Mouse (Mus musculus): ENCODE data around the gene Baiap2. TPM values are rescaled to one million over a fixed set of nuclear protein-coding genes. Genes with fewer than 3 reads are reported as not detected.

The Baiap2 gene
- polyA plus RNA-seq, 1 experiment from 2014 or later, result 18.2 TPM

DNA sequence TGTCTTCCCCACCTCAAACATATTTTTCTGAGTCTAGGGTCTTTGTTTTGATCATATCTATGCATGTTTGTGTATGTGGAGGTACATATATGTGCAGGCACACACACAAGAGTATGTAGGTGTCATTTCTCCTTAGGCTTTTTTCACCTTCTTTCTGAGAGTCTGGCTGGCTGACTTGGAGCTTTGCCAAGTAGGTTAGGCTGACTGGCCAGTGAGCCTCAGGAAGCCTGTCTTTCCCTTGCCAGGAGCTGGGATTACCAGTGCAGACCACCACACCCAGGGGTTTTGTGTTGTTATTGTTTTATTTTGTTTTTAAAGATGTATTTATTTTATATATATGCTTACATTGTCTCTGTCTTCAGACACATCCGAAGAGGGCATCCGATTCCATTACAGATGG lies 40.6 kb downstream of the Baiap2 start:
- 90% methylated on average over 2 of the region's 2 CpGs for WGBS
- H3K9ac ChIP-seq (ENCODE audit: low read depth, low read length), result no peak overlapping the region
- H3K9me3 ChIP-seq (ENCODE audit: control insufficient read depth, low read length), result no peaks in the 10 kb centered on the region
- H3K4me3 ChIP-seq (ENCODE audit: low read length), result no peak overlapping the region
- no peaks in the 10 kb centered on the region for H3K4me1 ChIP-seq (ENCODE audit: control insufficient read depth, insufficient read depth, low read length)
- H3K4me2 ChIP-seq (replicated peaks; ENCODE audit: low read depth, low read length), result no peak overlapping the region
- no peaks in the 10 kb centered on the region for H3K27me3 ChIP-seq (ENCODE audit: control insufficient read depth, insufficient read depth, low read length)
- H3K27ac ChIP-seq (ENCODE audit: low read depth, low read length), result no peak overlapping the region
- no peak for ATAC-seq (ENCODE audit: low FRiP score, low TSS enrichment)
- H3K36me3 ChIP-seq (ENCODE audit: control insufficient read depth, insufficient read depth, low read length), result peaks cover 18% of the 10 kb centered on the region

DNA sequence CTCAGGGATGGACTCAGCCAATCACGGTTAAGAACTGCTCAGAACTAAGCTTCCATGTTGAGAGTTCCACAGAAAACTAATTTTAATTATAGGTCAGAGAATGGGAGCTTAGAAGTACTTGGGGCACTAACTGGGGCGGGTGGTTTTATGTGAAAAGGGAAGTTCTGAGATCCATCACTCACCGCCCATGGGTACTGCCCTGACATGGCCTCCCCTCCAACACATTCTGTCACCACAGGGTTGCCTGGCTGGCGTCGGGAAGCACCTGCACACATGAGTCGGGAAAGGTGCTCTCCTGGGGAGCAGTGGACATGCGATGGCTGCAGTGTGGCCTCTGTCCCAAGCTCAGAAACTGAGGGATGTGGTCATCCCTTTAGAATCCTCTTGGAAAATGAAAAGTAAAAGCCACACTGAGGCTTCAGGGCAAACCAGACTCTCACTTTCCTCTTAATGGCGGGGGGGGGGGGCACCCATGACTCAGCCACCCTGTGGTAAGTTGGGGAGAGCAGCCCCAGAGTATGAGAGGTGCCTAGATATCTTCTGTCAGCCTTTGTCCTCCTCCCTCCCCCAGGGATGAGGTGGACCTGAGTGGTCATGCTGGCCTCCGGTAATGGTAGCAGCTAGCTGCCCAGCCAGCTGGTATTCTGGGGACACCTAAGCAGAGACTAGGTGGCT lies 44.3 kb downstream of the Baiap2 start:
- Histone ChIP-seq H3K9ac (ENCODE audit: low read depth, low read length) (no peak overlapping the region), H3K4me3 (ENCODE audit: low read length) (no peak overlapping the region), H3K27me3 (ENCODE audit: control insufficient read depth, insufficient read depth, low read length) (no peaks in the 10 kb centered on the region), H3K4me2 (replicated peaks; ENCODE audit: low read depth, low read length) (no peak overlapping the region), H3K9me3 (ENCODE audit: control insufficient read depth, low read length) (no peaks in the 10 kb centered on the region), H3K36me3 (ENCODE audit: control insufficient read depth, insufficient read depth, low read length) (peaks cover 11% of the 10 kb centered on the region), H3K4me1 (ENCODE audit: control insufficient read depth, insufficient read depth, low read length) (peaks cover 23% of the 10 kb centered on the region), H3K27ac (ENCODE audit: low read depth, low read length) (no peak overlapping the region)
- 85% methylated on average over 9 of the region's 9 CpGs for WGBS
- no peak for ATAC-seq (ENCODE audit: low FRiP score, low TSS enrichment)

DNA sequence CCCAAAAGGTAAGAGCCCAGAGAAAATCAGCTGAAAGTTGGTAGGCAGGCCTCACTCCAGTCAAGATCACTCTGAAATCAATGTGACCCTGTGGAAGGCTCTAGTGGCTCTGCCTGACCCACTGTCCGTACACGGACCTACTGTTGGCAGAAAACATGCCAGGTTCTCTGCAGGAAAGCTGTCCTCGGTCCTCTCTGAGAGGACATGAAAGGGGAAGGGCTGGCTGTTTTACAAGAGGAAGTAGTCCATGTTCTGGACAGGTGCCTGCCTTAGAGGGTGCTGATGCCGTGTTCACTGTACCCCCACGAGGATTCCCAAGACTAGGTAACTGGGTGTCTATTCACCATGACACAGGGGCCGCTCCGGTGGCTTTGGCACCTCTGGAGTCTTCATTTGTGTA lies 45.3 kb downstream of the Baiap2 start:
- no peaks in the 10 kb centered on the region for H3K27me3 ChIP-seq (ENCODE audit: control insufficient read depth, insufficient read depth, low read length)
- WGBS, result 87% methylated on average over 7 of the region's 7 CpGs
- ATAC-seq (ENCODE audit: low FRiP score, low TSS enrichment), result no peak
- peaks cover 23% of the 10 kb centered on the region for H3K4me1 ChIP-seq (ENCODE audit: control insufficient read depth, insufficient read depth, low read length)
- no peak overlapping the region for H3K27ac ChIP-seq (ENCODE audit: low read depth, low read length)
- peaks cover 6% of the 10 kb centered on the region for H3K36me3 ChIP-seq (ENCODE audit: control insufficient read depth, insufficient read depth, low read length)
- H3K9me3 ChIP-seq (ENCODE audit: control insufficient read depth, low read length), result no peaks in the 10 kb centered on the region
- no peak overlapping the region for H3K4me2 ChIP-seq (replicated peaks; ENCODE audit: low read depth, low read length)
- no peak overlapping the region for H3K4me3 ChIP-seq (ENCODE audit: low read length)
- H3K9ac ChIP-seq (ENCODE audit: low read depth, low read length), result no peak overlapping the region

DNA sequence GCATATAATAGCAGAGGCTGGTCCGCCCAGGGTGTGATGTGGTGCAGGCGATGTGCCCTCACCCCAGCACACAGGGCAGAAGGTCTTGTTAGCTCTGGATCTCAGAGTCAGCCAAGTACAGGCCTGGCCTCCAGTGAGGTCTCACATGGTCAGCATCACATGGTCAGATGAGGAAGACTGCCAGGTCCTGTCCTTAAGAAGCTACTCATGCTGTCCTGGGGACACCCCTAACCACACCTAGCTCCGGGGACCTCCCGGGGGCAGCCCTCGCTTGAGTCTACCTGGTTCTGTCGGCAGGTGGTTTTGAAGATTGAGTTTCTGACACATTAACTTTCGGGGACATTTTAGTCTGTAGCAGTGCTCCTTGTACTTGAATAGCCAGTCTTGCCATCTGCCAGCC lies 45.8 kb downstream of the Baiap2 start:
- no peak overlapping the region for H3K4me3 ChIP-seq (ENCODE audit: low read length)
- no peaks in the 10 kb centered on the region for H3K27me3 ChIP-seq (ENCODE audit: control insufficient read depth, insufficient read depth, low read length)
- no peak overlapping the region for H3K9ac ChIP-seq (ENCODE audit: low read depth, low read length)
- ATAC-seq (ENCODE audit: low FRiP score, low TSS enrichment), result no peak
- no peak overlapping the region for H3K27ac ChIP-seq (ENCODE audit: low read depth, low read length)
- H3K4me2 ChIP-seq (replicated peaks; ENCODE audit: low read depth, low read length), result no peak overlapping the region
- peaks cover 23% of the 10 kb centered on the region for H3K4me1 ChIP-seq (ENCODE audit: control insufficient read depth, insufficient read depth, low read length)
- H3K36me3 ChIP-seq (ENCODE audit: control insufficient read depth, insufficient read depth, low read length), result peaks cover 6% of the 10 kb centered on the region
- 89% methylated on average over 7 of the region's 7 CpGs for WGBS
- H3K9me3 ChIP-seq (ENCODE audit: control insufficient read depth, low read length), result no peaks in the 10 kb centered on the region

DNA sequence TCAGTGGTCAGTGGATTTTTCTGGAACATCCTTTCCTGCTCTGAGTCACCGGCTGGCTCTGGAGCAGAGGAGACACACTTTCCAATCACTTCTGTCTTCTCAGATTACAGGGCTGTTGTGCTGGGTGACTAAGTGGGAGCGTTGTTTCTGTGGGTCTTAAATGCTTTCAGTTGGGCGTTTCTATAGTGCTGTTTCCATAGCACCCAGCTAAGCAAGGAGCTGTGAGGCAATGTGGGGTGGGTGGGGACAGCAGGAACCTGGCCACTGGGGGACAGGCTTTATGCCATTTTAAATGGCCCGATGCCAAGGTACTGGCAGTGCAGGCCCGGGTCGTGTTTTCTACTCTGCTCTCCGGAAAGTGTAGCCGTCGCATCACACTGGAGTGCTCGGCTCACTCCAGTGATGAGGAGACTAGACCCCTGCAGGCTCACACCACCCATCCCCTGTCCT lies 46.6 kb downstream of the Baiap2 start:
- H3K4me1 ChIP-seq (ENCODE audit: control insufficient read depth, insufficient read depth, low read length), result peaks cover 23% of the 10 kb centered on the region
- no peak overlapping the region for H3K9ac ChIP-seq (ENCODE audit: low read depth, low read length)
- no peaks in the 10 kb centered on the region for H3K9me3 ChIP-seq (ENCODE audit: control insufficient read depth, low read length)
- ATAC-seq (ENCODE audit: low FRiP score, low TSS enrichment), result peak; percentile 58
- H3K27me3 ChIP-seq (ENCODE audit: control insufficient read depth, insufficient read depth, low read length), result no peaks in the 10 kb centered on the region
- no peak overlapping the region for H3K4me3 ChIP-seq (ENCODE audit: low read length)
- 16% methylated on average over 10 of the region's 10 CpGs for WGBS
- H3K36me3 ChIP-seq (ENCODE audit: control insufficient read depth, insufficient read depth, low read length), result peaks cover 6% of the 10 kb centered on the region; the same call in 1 of the 2 replicates
- H3K4me2 ChIP-seq (replicated peaks; ENCODE audit: low read depth, low read length), result no peak overlapping the region
- H3K27ac ChIP-seq (ENCODE audit: low read depth, low read length), result peak overlapping the region; percentile 24; the same call in 1 of the 2 replicates

DNA sequence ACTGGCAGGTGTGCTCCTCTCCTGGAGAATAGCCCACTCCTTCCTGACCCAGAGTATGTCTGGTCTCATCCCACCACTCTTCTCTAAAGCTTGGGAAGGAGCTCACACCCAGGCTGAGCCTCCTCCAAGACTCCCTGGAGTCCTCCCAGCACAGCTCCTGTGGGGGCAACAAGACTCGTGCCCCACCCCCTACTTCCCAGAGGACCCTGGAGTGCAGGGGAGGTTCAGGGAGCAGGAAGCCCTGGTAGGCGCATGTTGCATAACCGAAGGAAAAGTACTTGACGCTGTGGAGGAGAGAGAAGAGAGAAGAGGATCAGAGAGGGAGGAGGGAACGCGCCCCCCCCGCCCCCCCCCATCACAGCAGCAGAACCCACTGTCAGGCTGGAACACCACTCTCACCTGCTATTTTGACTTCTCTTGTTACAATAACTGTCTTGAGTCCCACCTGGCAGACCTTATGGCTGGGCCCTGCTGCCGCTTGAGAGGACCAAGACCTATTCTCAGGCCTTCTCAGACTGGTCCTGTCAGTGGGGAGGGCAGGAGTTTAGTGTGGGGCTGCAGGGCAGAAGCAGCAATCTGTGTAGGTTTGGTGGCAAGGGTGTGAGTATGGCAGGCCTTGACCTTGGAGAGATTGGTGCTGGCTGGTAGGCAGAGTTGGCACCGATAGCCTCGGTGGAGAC lies 48.2 kb downstream of the Baiap2 start:
- ATAC-seq (ENCODE audit: low FRiP score, low TSS enrichment), result peak; percentile 11; the same call in 1 of the 2 replicates
- no peaks in the 10 kb centered on the region for H3K9me3 ChIP-seq (ENCODE audit: control insufficient read depth, low read length)
- H3K4me1 ChIP-seq (ENCODE audit: control insufficient read depth, insufficient read depth, low read length), result peaks cover 23% of the 10 kb centered on the region
- H3K4me2 ChIP-seq (replicated peaks; ENCODE audit: low read depth, low read length), result peak overlapping the region; percentile 21; the same call in 1 of the 2 replicates
- H3K27ac ChIP-seq (ENCODE audit: low read depth, low read length), result no peak overlapping the region; the same call in 1 of the 2 replicates
- 51% methylated on average over 10 of the region's 10 CpGs for WGBS
- peaks cover 19% of the 10 kb centered on the region; the same call in 1 of the 2 replicates for H3K36me3 ChIP-seq (ENCODE audit: control insufficient read depth, insufficient read depth, low read length)
- H3K9ac ChIP-seq (ENCODE audit: low read depth, low read length), result no peak overlapping the region
- no peak overlapping the region for H3K4me3 ChIP-seq (ENCODE audit: low read length)
- H3K27me3 ChIP-seq (ENCODE audit: control insufficient read depth, insufficient read depth, low read length), result no peaks in the 10 kb centered on the region

DNA sequence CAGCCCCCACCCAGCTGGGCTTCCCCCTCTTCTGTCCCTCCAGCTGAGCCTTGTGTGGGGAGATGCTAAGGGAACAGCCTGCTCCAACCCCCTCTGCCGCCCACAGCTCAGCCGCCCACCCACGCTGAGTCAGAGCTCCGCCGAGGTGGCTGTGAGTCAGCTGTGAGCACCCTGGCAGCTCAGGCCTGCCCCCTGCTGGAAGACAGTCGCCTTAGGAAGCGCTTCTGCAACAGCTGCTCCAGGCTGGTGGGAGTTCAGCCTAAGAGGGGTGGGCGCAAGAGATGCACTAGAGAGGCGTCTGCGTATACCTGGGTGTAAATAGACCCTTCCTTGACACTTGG lies 48.7 kb downstream of the Baiap2 start:
- Histone ChIP-seq H3K27ac (ENCODE audit: low read depth, low read length) (no peak overlapping the region; the same call in 1 of the 2 replicates), H3K9ac (ENCODE audit: low read depth, low read length) (no peak overlapping the region), H3K4me2 (replicated peaks; ENCODE audit: low read depth, low read length) (peak overlapping the region; percentile 21; the same call in 1 of the 2 replicates), H3K4me3 (ENCODE audit: low read length) (no peak overlapping the region), H3K27me3 (ENCODE audit: control insufficient read depth, insufficient read depth, low read length) (no peaks in the 10 kb centered on the region), H3K4me1 (ENCODE audit: control insufficient read depth, insufficient read depth, low read length) (peaks cover 23% of the 10 kb centered on the region), H3K36me3 (ENCODE audit: control insufficient read depth, insufficient read depth, low read length) (peaks cover 19% of the 10 kb centered on the region), H3K9me3 (ENCODE audit: control insufficient read depth, low read length) (no peaks in the 10 kb centered on the region)
- ATAC-seq (ENCODE audit: low FRiP score, low TSS enrichment), result peak; percentile 82
- WGBS, result 8% methylated on average over 10 of the region's 10 CpGs

DNA sequence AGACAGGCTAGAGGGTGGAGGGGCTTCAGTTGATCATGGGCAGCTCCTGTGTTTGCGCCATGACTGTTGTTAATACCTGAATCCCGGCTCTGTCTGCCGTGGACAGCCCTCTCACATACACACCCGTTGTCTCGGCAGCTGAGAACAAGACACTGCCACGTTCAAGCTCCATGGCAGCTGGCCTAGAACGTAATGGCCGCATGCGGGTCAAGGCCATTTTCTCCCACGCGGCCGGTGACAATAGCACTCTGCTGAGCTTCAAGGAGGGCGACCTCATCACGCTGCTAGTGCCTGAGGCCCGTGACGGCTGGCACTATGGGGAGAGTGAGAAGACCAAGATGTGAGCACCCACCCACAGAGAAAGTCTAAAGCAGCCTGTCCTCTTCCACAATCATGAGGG lies 54.8 kb downstream of the Baiap2 start:
- Histone ChIP-seq H3K9ac (ENCODE audit: low read depth, low read length) (no peak overlapping the region), H3K4me2 (replicated peaks; ENCODE audit: low read depth, low read length) (no peak overlapping the region), H3K27me3 (ENCODE audit: control insufficient read depth, insufficient read depth, low read length) (no peaks in the 10 kb centered on the region), H3K9me3 (ENCODE audit: control insufficient read depth, low read length) (no peaks in the 10 kb centered on the region), H3K27ac (ENCODE audit: low read depth, low read length) (no peak overlapping the region), H3K36me3 (ENCODE audit: control insufficient read depth, insufficient read depth, low read length) (peaks cover 41% of the 10 kb centered on the region), H3K4me1 (ENCODE audit: control insufficient read depth, insufficient read depth, low read length) (no peaks in the 10 kb centered on the region), H3K4me3 (ENCODE audit: low read length) (no peak overlapping the region)
- 89% methylated on average over 16 of the region's 16 CpGs for WGBS
- no peak for ATAC-seq (ENCODE audit: low FRiP score, low TSS enrichment)

DNA sequence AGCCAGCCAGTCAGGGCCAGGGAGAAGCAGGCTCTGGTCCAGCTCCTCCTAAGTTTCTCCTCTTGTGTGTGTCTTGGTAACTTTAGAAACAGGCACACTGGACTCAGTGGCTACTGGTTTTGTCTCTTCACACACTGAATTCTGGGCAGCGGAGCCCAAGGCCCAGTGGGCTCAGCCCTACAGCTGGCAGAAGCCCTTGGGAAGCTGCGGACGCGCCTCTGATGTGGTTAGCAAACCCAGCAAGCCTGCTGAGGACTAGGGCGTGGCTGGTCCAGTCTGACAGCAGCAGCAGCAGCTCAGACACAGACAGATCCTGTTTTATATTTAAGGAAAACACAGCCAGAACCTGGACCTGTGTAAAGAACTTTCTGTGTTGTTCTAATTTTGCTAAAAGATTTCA lies 59.5 kb downstream of the Baiap2 start:
- WGBS, result 87% methylated on average over 5 of the region's 5 CpGs
- H3K27me3 ChIP-seq (ENCODE audit: control insufficient read depth, insufficient read depth, low read length), result no peaks in the 10 kb centered on the region
- no peaks in the 10 kb centered on the region for H3K9me3 ChIP-seq (ENCODE audit: control insufficient read depth, low read length)

More for the DNA sequence above, 59.5 kb downstream of the Baiap2 start:
- Histone ChIP-seq H3K36me3 (ENCODE audit: control insufficient read depth, insufficient read depth, low read length) (peaks cover 14% of the 10 kb centered on the region), H3K27ac (ENCODE audit: low read depth, low read length) (no peak overlapping the region), H3K4me3 (ENCODE audit: low read length) (no peak overlapping the region), H3K4me2 (replicated peaks; ENCODE audit: low read depth, low read length) (no peak overlapping the region), H3K9ac (ENCODE audit: low read depth, low read length) (no peak overlapping the region), H3K4me1 (ENCODE audit: control insufficient read depth, insufficient read depth, low read length) (no peaks in the 10 kb centered on the region)
- no peak for ATAC-seq (ENCODE audit: low FRiP score, low TSS enrichment)

Data from kidney, embryonic 14.5 days (tissue).